Mouse (Mus musculus) CH12.LX (cell line): ENCODE results near the gene Hsd3b7.

Experiments
- CTCF ChIP-seq, 2 experiments: IDR thresholded peaks in 1 of 2; conservative IDR thresholded peaks in 1 of 2; 2 replicates each; pipeline ENCODE4 v1.5.1; 2011 to 2012; ENCODE audit warnings: low read depth in 2 of 2, low read length in 2 of 2, improper control_type of control experiment in 1 of 2, inconsistent platforms in 1 of 2, mild to moderate bottlenecking in 1 of 2, moderate library complexity in 1 of 2
- EP300 ChIP-seq: IDR thresholded peaks from 2 replicates; pipeline ENCODE4 v1.6.1; 2011; ENCODE audit warnings: low read length, improper control_type of control experiment
- GABPA ChIP-seq: IDR thresholded peaks from 2 replicates; pipeline ENCODE4 v1.6.1; 2012; ENCODE audit warnings: low read depth, low read length, improper control_type of control experiment, inconsistent platforms; ENCODE audit not compliant: insufficient replicate concordance
- KAT2A ChIP-seq: IDR thresholded peaks from 2 replicates; pipeline ENCODE4 v1.6.1; 2012; ENCODE audit warnings: low read length, improper control_type of control experiment, inconsistent platforms; ENCODE audit not compliant: insufficient replicate concordance
- MYC ChIP-seq: IDR thresholded peaks from 2 replicates; pipeline ENCODE4 v1.6.1; 2011; ENCODE audit warnings: low read depth, mild to moderate bottlenecking, improper control_type of control experiment, low read length
- POLR2A ChIP-seq: IDR thresholded peaks from 2 replicates; pipeline ENCODE4 v1.6.1; 2011; ENCODE audit warnings: low read depth, mild to moderate bottlenecking, improper control_type of control experiment, low read length
- POLR2AphosphoS2 ChIP-seq: IDR thresholded peaks from 2 replicates; pipeline ENCODE4 v1.6.1; 2011; ENCODE audit warnings: low read depth, low read length, improper control_type of control experiment
- SMC3 ChIP-seq: IDR thresholded peaks from 2 replicates; pipeline ENCODE4 v1.6.1; 2011; ENCODE audit warnings: low read depth, low read length, improper control_type of control experiment
- TCF12 ChIP-seq: IDR thresholded peaks from 2 replicates; pipeline ENCODE4 v1.6.1; 2014; ENCODE audit warnings: low read depth, mild to moderate bottlenecking, inconsistent platforms, low read length, improper control_type of control experiment

- TF ChIP-seq SMC3: no peak
- TF ChIP-seq CTCF (conservative IDR thresholded peaks at IDR 0.05 in 1 of 2, IDR thresholded peaks at IDR 0.05 in 1 of 2; ENCODE audit: low read depth in 2 of 2, low read length in 2 of 2): no peak
- no peak for TF ChIP-seq MYC
- no peak for TF ChIP-seq TCF12
- TF ChIP-seq GABPA: no peak
- no peak for TF ChIP-seq POLR2A
- no peak for TF ChIP-seq POLR2AphosphoS2
- no peak for TF ChIP-seq KAT2A
- TF ChIP-seq EP300: no peak
Observed at GRCm38 (mm10) chr7:127767671-127768345, 32.6 kb upstream of the Hsd3b7 start.
